Mouse (Mus musculus): ENCODE results near the gene Cmtr1. TPM values are rescaled to one million over a fixed set of nuclear protein-coding genes. Genes with fewer than 3 reads are reported as not detected.
A peak's percentile ranks its signal among the peaks of the same experiment; 100 is the strongest.

Cmtr1 gene
- polyA plus RNA-seq, 1 experiment from 2014 or later, result 144 TPM

DNA sequence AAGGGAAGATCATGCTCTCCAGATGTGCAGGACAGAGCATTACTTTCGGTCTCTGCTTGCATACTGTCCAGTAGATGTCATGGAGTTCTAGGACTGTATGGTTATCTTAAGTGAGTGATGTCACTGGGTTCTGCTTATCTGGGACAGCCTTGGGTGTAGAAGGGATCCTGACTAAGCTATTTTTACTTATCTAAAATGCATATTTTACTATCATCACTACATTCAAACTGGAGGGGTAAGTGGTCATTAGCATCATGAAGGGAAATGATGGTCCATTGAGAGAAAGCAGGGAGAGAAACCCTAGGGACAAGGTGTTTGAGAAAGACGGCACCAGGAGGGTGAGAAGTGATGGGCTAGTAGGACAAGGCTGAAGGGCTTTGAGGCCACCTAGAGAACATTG is 2.1 kb upstream of the Cmtr1 start:
- Histone ChIP-seq H3K9me3 (ENCODE audit: control insufficient read depth, low read length) (no peaks in the 10 kb centered on the region), H3K4me3 (ENCODE audit: low read depth, low read length) (no peak overlapping the region), H3K36me3 (ENCODE audit: control insufficient read depth, insufficient read depth, low read length) (no peaks in the 10 kb centered on the region; the same call in 1 of the 2 replicates), H3K4me1 (replicated peaks; ENCODE audit: control insufficient read depth, insufficient read depth, low read length) (peaks cover 6% of the 10 kb centered on the region; the same call in 1 of the 2 replicates), H3K9ac (ENCODE audit: low read length) (no peak overlapping the region), H3K27ac (ENCODE audit: low read depth, low read length) (no peak overlapping the region), H3K4me2 (ENCODE audit: low read depth, low read length, severe bottlenecking) (no peak overlapping the region), H3K27me3 (ENCODE audit: control insufficient read depth, insufficient read depth, low read length) (no peaks in the 10 kb centered on the region)
- WGBS, result 86% methylated on average over 2 of the region's 2 CpGs
- ATAC-seq (replicated peaks; ENCODE audit: low FRiP score), result no peak
- DNase-seq (ENCODE audit: low spot score), result no peak

DNA sequence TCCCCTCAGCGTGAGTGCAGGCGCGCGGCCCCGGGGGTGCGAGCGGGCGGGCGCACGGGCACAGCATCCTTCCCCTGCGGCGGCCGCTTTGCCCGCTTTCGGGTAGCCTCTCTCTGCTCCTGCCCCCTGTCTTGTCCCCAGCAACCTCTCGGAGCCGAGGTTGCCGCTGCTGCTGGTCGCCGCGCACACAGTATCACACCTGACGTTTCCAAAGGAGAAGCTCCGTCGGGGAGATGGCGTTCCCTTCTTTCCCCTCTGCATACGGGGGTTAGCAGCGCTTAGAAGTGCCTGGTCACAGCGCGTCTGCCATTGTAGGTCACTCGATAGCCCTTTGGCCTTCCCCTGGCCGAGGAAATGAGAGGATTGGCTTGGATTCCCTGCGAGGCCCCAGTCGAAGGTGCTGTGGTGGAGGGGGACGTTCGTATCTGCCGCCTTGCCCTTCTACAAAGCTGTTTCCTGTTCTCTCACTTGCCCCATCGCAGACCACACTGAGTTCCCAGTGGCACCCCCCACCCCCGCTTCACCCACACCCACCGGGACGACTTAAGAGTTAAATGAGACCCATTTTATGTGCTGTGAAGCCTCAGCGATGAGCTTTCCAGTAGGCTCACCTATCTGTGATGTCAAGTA is 482 bp downstream of the Cmtr1 start:
- Histone ChIP-seq H3K9me3 (ENCODE audit: control insufficient read depth, low read length) (no peaks in the 10 kb centered on the region), H3K4me2 (ENCODE audit: low read depth, low read length, severe bottlenecking) (peak overlapping the region; percentile 88), H3K4me3 (ENCODE audit: low read depth, low read length) (peak overlapping the region; percentile 97), H3K27ac (ENCODE audit: low read depth, low read length) (peak overlapping the region; percentile 76), H3K36me3 (ENCODE audit: control insufficient read depth, insufficient read depth, low read length) (peaks cover 4% of the 10 kb centered on the region; the same call in 1 of the 2 replicates), H3K4me1 (replicated peaks; ENCODE audit: control insufficient read depth, insufficient read depth, low read length) (peaks cover 6% of the 10 kb centered on the region; the same call in 1 of the 2 replicates), H3K27me3 (ENCODE audit: control insufficient read depth, insufficient read depth, low read length) (no peaks in the 10 kb centered on the region), H3K9ac (ENCODE audit: low read length) (peak overlapping the region; percentile 96)
- under 1% methylated on average over 39 of the region's 41 CpGs for WGBS
- no peak for DNase-seq (ENCODE audit: low spot score)
- ATAC-seq (replicated peaks; ENCODE audit: low FRiP score), result no peak; the same call in 1 of the 2 replicates

GRCm38 (mm10) chr17:29662145-29662544 is 1.8 kb downstream of the Cmtr1 start:
- Histone ChIP-seq H3K9ac (ENCODE audit: low read length) (no peak overlapping the region), H3K36me3 (ENCODE audit: control insufficient read depth, insufficient read depth, low read length) (peaks cover 4% of the 10 kb centered on the region; the same call in 1 of the 2 replicates), H3K4me1 (replicated peaks; ENCODE audit: control insufficient read depth, insufficient read depth, low read length) (peaks cover 6% of the 10 kb centered on the region; the same call in 1 of the 2 replicates), H3K4me3 (ENCODE audit: low read depth, low read length) (no peak overlapping the region), H3K27ac (ENCODE audit: low read depth, low read length) (no peak overlapping the region), H3K4me2 (ENCODE audit: low read depth, low read length, severe bottlenecking) (no peak overlapping the region), H3K27me3 (ENCODE audit: control insufficient read depth, insufficient read depth, low read length) (no peaks in the 10 kb centered on the region), H3K9me3 (ENCODE audit: control insufficient read depth, low read length) (no peaks in the 10 kb centered on the region)
- 97% methylated on average over 6 of the region's 6 CpGs for WGBS
- DNase-seq (ENCODE audit: low spot score), result no peak
- ATAC-seq (replicated peaks; ENCODE audit: low FRiP score), result no peak

DNA sequence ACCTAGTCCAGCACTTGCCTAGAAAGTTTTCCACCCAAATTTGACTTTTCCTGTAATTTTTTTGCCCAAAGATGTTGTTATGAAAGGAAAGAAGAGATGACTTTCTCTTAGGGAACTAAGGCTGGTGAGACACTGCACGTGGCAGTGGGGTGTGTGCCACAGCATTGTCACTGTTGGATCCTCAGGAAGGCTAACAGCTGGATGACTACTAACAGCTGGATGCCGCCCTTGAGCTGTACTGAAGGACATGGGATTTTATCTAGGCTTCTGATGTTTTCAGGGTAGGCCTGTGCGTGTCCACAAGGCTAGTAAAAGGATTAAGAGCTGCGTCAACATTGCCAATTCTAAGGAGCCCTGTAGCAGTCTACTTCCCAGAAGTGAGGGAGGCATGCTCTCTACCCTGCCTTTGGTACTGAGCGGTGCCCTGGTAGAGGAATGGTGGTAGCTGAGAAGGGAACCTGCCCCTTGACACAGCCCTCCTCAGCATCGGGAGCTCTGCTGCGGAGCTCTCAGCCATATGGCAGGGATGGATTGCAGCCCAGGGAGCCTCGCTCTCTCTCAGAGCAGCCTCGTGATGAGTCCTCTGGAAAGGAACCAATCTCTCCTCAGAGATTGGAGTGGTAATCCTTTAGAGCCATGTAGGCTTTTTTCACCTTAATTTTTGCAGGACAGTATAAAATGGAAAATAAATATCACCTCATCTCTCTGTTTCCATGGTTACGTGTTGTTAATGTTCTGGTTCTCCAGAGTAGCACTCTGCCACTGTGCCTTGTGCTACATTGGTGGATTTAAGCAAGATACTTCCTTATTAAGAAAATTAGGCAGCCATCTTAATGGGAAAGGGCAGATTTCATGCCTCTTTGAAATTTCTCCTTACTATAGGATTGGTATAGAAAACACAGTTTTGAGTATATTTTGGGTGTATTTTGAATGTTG is 7.9 kb downstream of the Cmtr1 start:
- ATAC-seq (replicated peaks; ENCODE audit: low FRiP score) (no peak), DNase-seq (ENCODE audit: low spot score) (no peak)
- WGBS, result 85% methylated on average over 10 of the region's 10 CpGs
- H3K9ac ChIP-seq (ENCODE audit: low read length), result no peak overlapping the region
- no peak overlapping the region for H3K4me2 ChIP-seq (ENCODE audit: low read depth, low read length, severe bottlenecking)
- H3K4me3 ChIP-seq (ENCODE audit: low read depth, low read length), result no peak overlapping the region
- H3K27me3 ChIP-seq (ENCODE audit: control insufficient read depth, insufficient read depth, low read length), result no peaks in the 10 kb centered on the region
- no peaks in the 10 kb centered on the region for H3K4me1 ChIP-seq (replicated peaks; ENCODE audit: control insufficient read depth, insufficient read depth, low read length)
- no peaks in the 10 kb centered on the region for H3K9me3 ChIP-seq (ENCODE audit: control insufficient read depth, low read length)
- peaks cover 4% of the 10 kb centered on the region; the same call in 1 of the 2 replicates for H3K36me3 ChIP-seq (ENCODE audit: control insufficient read depth, insufficient read depth, low read length)
- no peak overlapping the region for H3K27ac ChIP-seq (ENCODE audit: low read depth, low read length)

GRCm38 (mm10) chr17:29669030-29669429 is 8.6 kb downstream of the Cmtr1 start:
- Histone ChIP-seq H3K4me1 (replicated peaks; ENCODE audit: control insufficient read depth, insufficient read depth, low read length) (no peaks in the 10 kb centered on the region), H3K9me3 (ENCODE audit: control insufficient read depth, low read length) (no peaks in the 10 kb centered on the region), H3K4me2 (ENCODE audit: low read depth, low read length, severe bottlenecking) (no peak overlapping the region), H3K4me3 (ENCODE audit: low read depth, low read length) (no peak overlapping the region), H3K9ac (ENCODE audit: low read length) (no peak overlapping the region), H3K36me3 (ENCODE audit: control insufficient read depth, insufficient read depth, low read length) (peaks cover 2% of the 10 kb centered on the region; the same call in 1 of the 2 replicates), H3K27me3 (ENCODE audit: control insufficient read depth, insufficient read depth, low read length) (no peaks in the 10 kb centered on the region), H3K27ac (ENCODE audit: low read depth, low read length) (no peak overlapping the region)
- ATAC-seq (replicated peaks; ENCODE audit: low FRiP score) (no peak), DNase-seq (ENCODE audit: low spot score) (no peak)
- WGBS, result 95% methylated on average over 4 of the region's 4 CpGs

- Histone ChIP-seq H3K9ac (ENCODE audit: low read length) (no peak overlapping the region), H3K4me1 (replicated peaks; ENCODE audit: control insufficient read depth, insufficient read depth, low read length) (no peaks in the 10 kb centered on the region), H3K4me2 (ENCODE audit: low read depth, low read length, severe bottlenecking) (no peak overlapping the region), H3K9me3 (ENCODE audit: control insufficient read depth, low read length) (no peaks in the 10 kb centered on the region), H3K4me3 (ENCODE audit: low read depth, low read length) (no peak overlapping the region), H3K27ac (ENCODE audit: low read depth, low read length) (no peak overlapping the region), H3K27me3 (ENCODE audit: control insufficient read depth, insufficient read depth, low read length) (no peaks in the 10 kb centered on the region), H3K36me3 (ENCODE audit: control insufficient read depth, insufficient read depth, low read length) (peaks cover 6% of the 10 kb centered on the region; the same call in 1 of the 2 replicates)
- ATAC-seq (replicated peaks; ENCODE audit: low FRiP score), result no peak
- DNase-seq (ENCODE audit: low spot score), result no peak
Measured at GRCm38 (mm10) chr17:29669936-29670335, 9.5 kb downstream of the Cmtr1 start.

- ATAC-seq (replicated peaks; ENCODE audit: low FRiP score), result no peak
- H3K9me3 ChIP-seq (ENCODE audit: control insufficient read depth, low read length), result no peaks in the 10 kb centered on the region
- no peak overlapping the region for H3K9ac ChIP-seq (ENCODE audit: low read length)
- peaks cover 8% of the 10 kb centered on the region; the same call in 1 of the 2 replicates for H3K36me3 ChIP-seq (ENCODE audit: control insufficient read depth, insufficient read depth, low read length)
- DNase-seq (ENCODE audit: low spot score), result no peak
- no peaks in the 10 kb centered on the region for H3K4me1 ChIP-seq (replicated peaks; ENCODE audit: control insufficient read depth, insufficient read depth, low read length)
- no peak overlapping the region for H3K27ac ChIP-seq (ENCODE audit: low read depth, low read length)
- H3K4me2 ChIP-seq (ENCODE audit: low read depth, low read length, severe bottlenecking), result no peak overlapping the region
- H3K4me3 ChIP-seq (ENCODE audit: low read depth, low read length), result no peak overlapping the region
- H3K27me3 ChIP-seq (ENCODE audit: control insufficient read depth, insufficient read depth, low read length), result no peaks in the 10 kb centered on the region
- 95% methylated on average over 2 of the region's 2 CpGs for WGBS
Measured at GRCm38 (mm10) chr17:29671021-29671420, 10.6 kb downstream of the Cmtr1 start.

DNA sequence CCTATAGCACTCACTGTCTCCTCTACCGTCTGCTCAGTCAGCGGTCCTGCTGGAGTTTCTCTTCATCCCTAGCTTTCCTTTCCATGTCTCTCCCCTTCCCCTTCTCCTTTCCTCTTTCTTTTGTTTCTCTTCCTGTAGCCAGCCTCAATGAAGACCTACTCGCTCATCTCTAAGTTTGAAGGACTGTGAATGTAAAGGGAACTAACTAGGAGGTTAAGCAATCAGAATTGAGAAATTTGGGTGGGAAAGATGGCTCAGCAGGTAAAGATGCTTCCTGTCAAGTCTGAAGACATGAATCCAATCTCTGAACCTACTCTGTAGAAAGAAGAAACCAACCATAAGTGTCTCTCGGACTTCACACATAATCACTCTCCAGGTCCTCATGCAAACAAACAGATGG is 12.9 kb downstream of the Cmtr1 start:
- ATAC-seq (replicated peaks; ENCODE audit: low FRiP score) (no peak), DNase-seq (ENCODE audit: low spot score) (peak; percentile 32)
- H3K27ac ChIP-seq (ENCODE audit: low read depth, low read length), result no peak overlapping the region
- H3K27me3 ChIP-seq (ENCODE audit: control insufficient read depth, insufficient read depth, low read length), result no peaks in the 10 kb centered on the region
- H3K4me2 ChIP-seq (ENCODE audit: low read depth, low read length, severe bottlenecking), result no peak overlapping the region
- H3K36me3 ChIP-seq (ENCODE audit: control insufficient read depth, insufficient read depth, low read length), result peaks cover 11% of the 10 kb centered on the region
- no peaks in the 10 kb centered on the region for H3K9me3 ChIP-seq (ENCODE audit: control insufficient read depth, low read length)
- WGBS, result 91% methylated on average over 4 of the region's 4 CpGs
- H3K4me1 ChIP-seq (replicated peaks; ENCODE audit: control insufficient read depth, insufficient read depth, low read length), result no peaks in the 10 kb centered on the region
- no peak overlapping the region for H3K4me3 ChIP-seq (ENCODE audit: low read depth, low read length)
- no peak overlapping the region for H3K9ac ChIP-seq (ENCODE audit: low read length)
